Mouse (Mus musculus) left cerebral cortex, adult 18-20 months (tissue): ENCODE measurements around the gene Ube2z. TPM values are rescaled to one million over a fixed set of nuclear protein-coding genes. Genes with fewer than 3 reads are reported as not detected.
A peak's percentile ranks its signal among the peaks of the same experiment; 100 is the strongest.

Source experiments
- DNase-seq, 2 experiments: peaks; one replicate each; pipeline ENCODE4 v3.0.0; 2021 to 2022; ENCODE audit warnings: low spot score in 2 of 2, mixed read lengths in 1 of 2
- total RNA-seq, 2 experiments: library from RNA; stranded (reverse); gene quantifications; 2 replicates each; pipeline ENCODE4 v1.2.3; 2021

Ube2z gene
- total RNA-seq, 2 experiments from 2014 or later: 61.9 to 63.1 TPM

DNA sequence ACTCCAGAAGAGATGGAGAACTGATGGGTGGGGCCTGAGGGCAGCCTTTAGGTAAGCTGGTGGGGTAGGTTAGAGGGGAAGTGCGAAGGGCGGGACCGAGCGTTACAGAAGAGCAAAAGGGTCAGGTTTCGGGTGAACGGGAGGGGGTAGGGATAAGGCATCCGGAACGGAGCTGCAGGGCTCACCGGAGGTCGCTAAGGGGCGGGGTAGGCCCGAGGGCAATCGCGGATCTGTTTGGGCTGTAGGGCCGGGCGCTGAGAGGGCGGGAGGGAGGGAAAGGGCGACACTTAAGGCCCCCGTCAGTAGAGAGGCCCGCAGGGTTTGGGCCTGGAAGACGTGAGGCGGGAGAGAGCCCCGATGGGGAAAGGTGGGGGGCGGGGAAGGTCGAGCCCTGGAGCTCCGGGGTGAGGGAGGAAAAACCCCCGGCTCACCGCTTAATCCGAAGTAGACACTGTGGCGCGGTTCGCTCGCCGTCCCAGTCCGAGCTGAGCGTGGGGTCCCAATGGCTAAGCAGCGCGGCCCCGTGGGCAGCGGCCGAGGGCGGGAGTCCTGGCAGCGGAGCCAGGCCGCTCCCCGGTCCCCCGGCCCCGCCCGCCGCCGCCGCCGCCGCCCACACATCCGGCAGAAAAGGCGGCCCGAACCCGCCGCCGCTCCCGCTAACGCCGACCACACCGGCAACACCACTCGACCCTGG lies 520 bp downstream of the Ube2z start:
- no peak for DNase-seq

- DNase-seq: no peak
Observed at GRCm38 (mm10) chr11:96058309-96058708, 6.9 kb downstream of the Ube2z start.

DNA sequence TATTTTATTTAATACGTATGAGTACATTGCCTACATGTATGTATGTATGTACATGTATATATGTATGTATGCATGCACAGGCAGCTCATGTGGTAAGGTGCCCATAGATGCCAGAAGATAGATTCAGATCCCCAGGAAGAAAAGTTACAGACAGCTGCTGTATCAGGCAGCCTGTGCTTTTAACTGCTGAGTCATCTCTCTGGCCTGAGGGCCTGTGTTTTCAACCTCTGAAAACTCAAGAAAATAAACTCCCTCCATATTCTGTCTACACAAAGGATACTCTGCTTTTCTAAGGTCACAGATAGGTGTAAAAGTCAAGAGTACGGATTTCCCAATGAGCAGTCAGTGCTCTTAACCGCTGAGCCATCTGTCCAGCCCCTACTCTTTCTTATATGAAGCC lies 14.3 kb downstream of the Ube2z start:
- DNase-seq: no peak

DNA sequence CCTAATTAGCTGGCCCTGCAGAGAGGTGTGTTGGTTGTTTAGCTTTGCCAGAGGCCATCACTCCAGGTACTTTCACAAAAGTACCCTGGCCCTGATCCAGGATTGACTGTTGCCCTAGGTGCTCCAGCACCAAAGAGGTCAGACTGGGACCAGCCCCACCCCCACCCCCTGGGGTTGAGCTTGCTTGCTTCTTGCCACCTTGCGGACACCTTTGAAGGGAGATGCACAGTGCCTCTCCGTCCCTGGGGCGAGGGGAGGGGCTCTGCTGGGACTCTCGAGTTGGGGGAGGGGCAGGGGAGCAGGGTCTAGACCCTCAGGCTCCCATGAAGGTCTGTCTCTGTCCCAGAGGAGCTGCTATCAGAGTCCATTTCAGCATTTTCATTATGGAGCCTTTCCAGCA lies 15.2 kb downstream of the Ube2z start:
- DNase-seq: no peak

DNA sequence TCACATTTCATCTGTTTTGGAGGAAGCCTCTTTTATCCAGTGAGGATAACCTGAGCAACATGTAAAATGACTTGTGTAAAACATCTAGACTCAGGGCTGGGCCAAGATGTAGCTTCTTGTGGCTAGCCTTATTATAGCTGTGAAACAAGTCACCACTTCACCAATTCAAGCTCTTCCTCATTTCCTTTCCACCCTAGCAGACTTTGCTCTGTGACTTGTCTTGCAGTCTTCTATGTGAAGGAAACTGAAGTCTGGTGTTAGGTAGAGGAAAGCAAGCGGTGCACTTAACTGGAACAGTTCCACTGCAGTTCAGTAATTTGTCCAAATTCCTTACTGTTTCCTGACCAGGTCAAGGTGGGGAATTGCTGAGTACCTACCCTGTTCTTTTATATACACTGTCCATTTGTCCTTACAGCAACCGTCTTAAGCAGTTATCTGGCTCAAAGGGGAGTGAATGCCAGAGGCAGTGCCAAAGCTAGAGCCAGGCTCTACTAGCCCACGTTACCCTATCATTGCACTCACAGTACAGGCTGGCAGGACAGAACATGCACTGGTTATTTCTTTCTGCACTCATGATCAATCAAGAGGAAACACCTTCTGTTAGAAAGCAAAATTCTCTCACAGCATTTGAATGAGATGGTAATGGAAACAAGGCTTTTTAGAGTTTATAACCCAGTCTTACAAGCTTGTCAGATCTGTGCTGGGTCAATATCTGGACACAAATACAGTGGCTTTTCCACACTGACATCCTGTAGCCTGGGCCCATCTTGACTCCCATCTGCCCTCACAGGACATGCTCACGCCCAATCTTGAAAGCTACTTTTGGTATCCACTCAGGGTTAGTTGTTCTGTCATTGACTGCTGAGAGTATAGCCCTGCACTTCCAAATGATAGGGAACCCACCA lies 17.5 kb downstream of the Ube2z start:
- no peak for DNase-seq

- no peak for DNase-seq
Observed at GRCm38 (mm10) chr11:96046793-96047192, 18.4 kb downstream of the Ube2z start.

DNA sequence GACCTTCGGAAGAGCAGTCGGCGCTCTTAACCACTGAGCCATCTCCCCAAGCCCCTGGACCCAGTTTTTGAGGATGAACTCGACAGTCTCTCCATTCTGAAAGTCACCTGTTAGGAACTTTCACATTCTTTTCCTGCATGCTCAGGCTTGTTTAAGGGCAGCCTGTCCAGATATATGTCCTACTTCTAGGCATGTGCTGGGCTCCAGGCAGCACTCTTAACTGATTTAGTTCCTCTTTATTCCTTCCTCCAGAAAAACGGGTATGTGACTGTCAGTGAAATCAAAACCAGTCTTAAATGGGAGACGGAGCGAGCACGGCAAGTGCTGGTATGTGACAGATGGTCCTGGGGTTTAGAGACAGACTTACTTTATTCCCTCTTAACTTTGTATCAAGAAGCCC lies 19.2 kb downstream of the Ube2z start:
- no peak for DNase-seq

- DNase-seq: no peak
Observed at GRCm38 (mm10) chr11:96044803-96045567, 20.2 kb downstream of the Ube2z start.

- no peak for DNase-seq
Observed at GRCm38 (mm10) chr11:96038560-96038959, 26.6 kb downstream of the Ube2z start.

DNA sequence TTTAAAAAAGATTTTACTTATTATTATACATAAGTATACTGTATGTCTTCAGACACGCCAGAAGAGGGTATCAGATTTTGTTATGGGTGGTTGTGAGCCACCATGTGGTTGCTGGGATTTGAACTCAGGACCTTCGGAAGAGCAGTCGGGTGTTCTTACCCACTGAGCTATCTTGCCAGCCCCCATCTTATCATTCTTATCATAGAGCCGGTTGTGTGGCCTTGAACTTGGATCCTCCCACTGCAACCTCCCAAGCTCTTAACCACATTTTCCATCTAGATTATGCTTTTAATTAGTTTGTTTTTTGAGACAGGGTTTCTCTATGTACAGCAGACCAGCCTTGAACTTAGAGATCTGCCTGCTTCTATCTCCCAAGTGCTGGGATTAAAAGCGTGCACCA lies 27.7 kb downstream of the Ube2z start:
- no peak for DNase-seq

GRCm38 (mm10) chr11:96035133-96035532 lies 30.1 kb downstream of the Ube2z start:
- DNase-seq: no peak

- peak; percentile 96 to 98 for DNase-seq
Observed at GRCm38 (mm10) chr11:96034596-96035052, 30.6 kb downstream of the Ube2z start, which contains the start of gene Snf8. Gene Snf8 (plus strand): TSS chr11:96034885.

GRCm38 (mm10) chr11:96034116-96034515 lies 31.1 kb downstream of the Ube2z start:
- DNase-seq: no peak

- no peak for DNase-seq
Observed at GRCm38 (mm10) chr11:96033264-96033663, 31.9 kb downstream of the Ube2z start.

- DNase-seq: no peak
Observed at GRCm38 (mm10) chr11:96031701-96032100, 33.5 kb downstream of the Ube2z start.

- no peak for DNase-seq
Observed at GRCm38 (mm10) chr11:96030571-96030970, 34.6 kb downstream of the Ube2z start.

- DNase-seq: no peak
Observed at GRCm38 (mm10) chr11:96028130-96028529, 37.1 kb downstream of the Ube2z start.

GRCm38 (mm10) chr11:96020622-96021021 lies 44.6 kb downstream of the Ube2z start:
- no peak for DNase-seq

GRCm38 (mm10) chr11:96017941-96018351 lies 47.2 kb downstream of the Ube2z start:
- DNase-seq: peak in 1 of 2 experiments; percentile 31

GRCm38 (mm10) chr11:96015421-96015820 lies 49.8 kb downstream of the Ube2z start:
- DNase-seq: no peak

GRCm38 (mm10) chr11:96011982-96012381 lies 53.2 kb downstream of the Ube2z start:
- no peak for DNase-seq
